Mouse (Mus musculus) macrophage (primary cell): ENCODE measurements around the gene Sh3bp1. TPM values are rescaled to one million over a fixed set of nuclear protein-coding genes. Genes with fewer than 3 reads are reported as not detected.

Source experiments
- H3K27ac ChIP-seq: fragments of 350-480 bp; formaldehyde crosslinking; 2 replicates; pipeline ENCODE4 v1.9.0; 2021
- H3K36me3 ChIP-seq: fragments of 350-480 bp; formaldehyde crosslinking; 2 replicates; pipeline ENCODE4 v1.9.0; 2021; ENCODE audit errors: inconsistent target
- H3K4me3 ChIP-seq: fragments of 350-480 bp; formaldehyde crosslinking; 2 replicates; pipeline ENCODE4 v1.9.0; 2021; ENCODE audit errors: inconsistent target
- H3K79me2 ChIP-seq: fragments of 350-480 bp; formaldehyde crosslinking; 2 replicates; pipeline ENCODE4 v1.9.0; 2021; ENCODE audit errors: inconsistent target
- WGBS: methylation state at CpG from one replicate; pipeline ENCODE4 v1.1.7; 2026; ENCODE audit warnings: inconsistent platforms; ENCODE audit not compliant: missing documents; 5-methylcytosine and 5-hydroxymethylcytosine counted together
- polyA plus RNA-seq: library from polyadenylated mRNA; stranded (reverse); fragments of 250-400 nt; gene quantifications from 3 replicates; pipeline ENCODE4 v1.2.4, GENCODE M21; 2018; ENCODE audit warnings: inconsistent platforms

Sh3bp1 gene
- polyA plus RNA-seq, 1 experiment from 2014 or later: 70.9 TPM

DNA sequence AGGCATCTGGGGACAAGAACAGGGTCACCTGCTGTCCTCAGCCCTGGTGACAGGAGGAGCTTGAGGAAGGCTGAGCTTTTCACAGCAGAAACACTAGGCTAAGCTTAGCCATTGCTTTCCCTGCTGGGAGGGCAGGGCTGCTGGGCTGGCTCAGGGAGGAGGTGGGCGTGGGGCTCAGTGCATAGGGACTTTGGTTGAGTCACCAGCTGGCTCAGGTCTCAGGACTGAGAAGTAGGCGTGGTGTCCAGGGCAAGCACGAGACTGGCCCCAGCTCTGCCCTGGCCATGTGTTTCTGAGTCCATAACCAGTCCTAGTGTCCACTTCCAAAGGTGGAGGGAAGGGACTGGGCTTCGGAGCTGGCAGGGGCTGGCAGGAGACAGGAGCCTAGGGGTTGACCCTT is 60.5 kb downstream of the Sh3bp1 start:
- Histone ChIP-seq H3K36me3 (no peaks in the 10 kb centered on the region), H3K27ac (no peak overlapping the region), H3K4me3 (no peak overlapping the region), H3K79me2 (no peaks in the 10 kb centered on the region)
- WGBS: 72% methylated on average over 4 of the region's 4 CpGs

Other genes starting within 250 kb of the Sh3bp1 start
- not detected in 3 replicates for gene Elfn2, start 181.0 kb upstream of the Sh3bp1 start, polyA plus RNA-seq
- gene Mfng, start 126.3 kb upstream of the Sh3bp1 start, polyA plus RNA-seq: 0.69 to 5.4 TPM (median 1.8 TPM) in 3 replicates
- 0.21 TPM in 1 of 3 replicates, not detected in the others for gene Card10, start 96.7 kb upstream of the Sh3bp1 start, polyA plus RNA-seq
- gene Cdc42ep1, start 57.1 kb upstream of the Sh3bp1 start, polyA plus RNA-seq: not detected in 3 replicates
- gene Lgals2, start 44.2 kb upstream of the Sh3bp1 start, polyA plus RNA-seq: not detected in 3 replicates
- 54.0 to 74.5 TPM (median 65.4 TPM) in 3 replicates for gene Gga1, start 22.6 kb upstream of the Sh3bp1 start, polyA plus RNA-seq
- 0.25 to 0.59 TPM in 2 of 3 replicates, not detected in the other for gene Gm49510, start 101 bp upstream of the Sh3bp1 start, polyA plus RNA-seq
- 0.13 to 1.2 TPM (median 0.70 TPM) in 3 replicates for gene Pdxp, start 14.2 kb downstream of the Sh3bp1 start, polyA plus RNA-seq
- 1,502 to 3,219 TPM (median 3,114 TPM) in 3 replicates for gene Lgals1, start 27.0 kb downstream of the Sh3bp1 start, polyA plus RNA-seq
- gene Nol12, start 35.2 kb downstream of the Sh3bp1 start, polyA plus RNA-seq: 18.3 to 26.2 TPM (median 18.5 TPM) in 3 replicates
- gene Triobp, start 48.0 kb downstream of the Sh3bp1 start, polyA plus RNA-seq: 27.0 to 38.5 TPM (median 29.5 TPM) in 3 replicates
- 47.1 to 75.1 TPM (median 48.4 TPM) in 3 replicates for gene H1f0, start 128.7 kb downstream of the Sh3bp1 start, polyA plus RNA-seq
- gene Galr3, start 142.1 kb downstream of the Sh3bp1 start, polyA plus RNA-seq: not detected in 3 replicates
- gene Ankrd54, start 163.1 kb downstream of the Sh3bp1 start, polyA plus RNA-seq: 3.9 to 9.7 TPM (median 8.3 TPM) in 3 replicates
- 92.1 to 130 TPM (median 96.7 TPM) in 3 replicates for gene Eif3l, start 175.4 kb downstream of the Sh3bp1 start, polyA plus RNA-seq
- gene Micall1, start 209.1 kb downstream of the Sh3bp1 start, polyA plus RNA-seq: 6.4 to 9.0 TPM (median 7.9 TPM) in 3 replicates
- 27.6 to 119 TPM (median 69.4 TPM) in 3 replicates for gene Polr2f, start 241.2 kb downstream of the Sh3bp1 start, polyA plus RNA-seq
- gene 1700088E04Rik, start 241.5 kb downstream of the Sh3bp1 start, polyA plus RNA-seq: 0.56 to 1.1 TPM (median 0.74 TPM) in 3 replicates